Mouse (Mus musculus) kidney, embryonic 16.5 days (tissue): Measurements from ENCODE around the gene Slc2a6. TPM values are rescaled to one million over a fixed set of nuclear protein-coding genes. Genes with fewer than 3 reads are reported as not detected.

Experiments
- ATAC-seq: fragments of 200-750 bp; cut with Nextera tagmentation; 2 replicates; pipeline ENCODE4 v1.8.0; 2017; ENCODE audit warnings: moderate TSS enrichment; ENCODE audit not compliant: low FRiP score, low TSS enrichment
- H3K27ac ChIP-seq: fragments of 300-500 bp; sonication (generic); 2 replicates; pipeline ENCODE4 v1.5.1; 2014; ENCODE audit warnings: low read length
- H3K27me3 ChIP-seq: fragments of 300-500 bp; sonication (generic); 2 replicates; pipeline ENCODE4 v1.6.1; 2014; ENCODE audit warnings: low read length, control low read depth, mixed read lengths; ENCODE audit not compliant: insufficient read depth
- H3K36me3 ChIP-seq: fragments of 300-500 bp; sonication (generic); 2 replicates; pipeline ENCODE4 v1.6.1; 2014; ENCODE audit warnings: low read length, control low read depth, mixed read lengths; ENCODE audit not compliant: insufficient read depth
- H3K4me1 ChIP-seq: fragments of 300-500 bp; sonication (generic); 2 replicates; pipeline ENCODE4 v1.6.1; 2014; ENCODE audit warnings: low read length, control low read depth, mixed read lengths; ENCODE audit not compliant: insufficient read depth
- H3K4me2 ChIP-seq: fragments of 300-500 bp; sonication (generic); replicated peaks from 2 replicates; pipeline ENCODE4 v1.6.1; 2014; ENCODE audit warnings: low read depth, low read length
- H3K4me3 ChIP-seq: fragments of 300-500 bp; sonication (generic); 2 replicates; pipeline ENCODE4 v1.5.1; 2014; ENCODE audit warnings: mild to moderate bottlenecking, low read length
- H3K9ac ChIP-seq: fragments of 300-500 bp; sonication (generic); replicated peaks from 2 replicates; pipeline ENCODE4 v1.6.1; 2014; ENCODE audit warnings: low read length
- H3K9me3 ChIP-seq: fragments of 300-500 bp; sonication (generic); 2 replicates; pipeline ENCODE4 v1.6.1; 2016; ENCODE audit warnings: low read length, control low read depth
- WGBS: fragments of 180-500 bp; shearing (Covaris S2); extraction: QIAGEN DNeasy Blood & Tissue Kit; methylation state at CpG from one replicate; pipeline ENCODE4 v1.1.7; 2014; 5-methylcytosine and 5-hydroxymethylcytosine counted together
- polyA plus RNA-seq: library from polyadenylated mRNA; unstranded; fragments of >200 nt; fragmentation: Nextera tagmentation; extraction: Ambion mirVana; gene quantifications from 2 replicates; pipeline ENCODE4 v1.2.1, GENCODE M21; 2015

The Slc2a6 gene
- polyA plus RNA-seq, 1 experiment from 2014 or later = 0.84 TPM

GRCm38 (mm10) chr2:26984179-26984578 is 43.6 kb downstream of the Slc2a6 start:
- Histone ChIP-seq H3K4me1 (no peaks in the 10 kb centered on the region), H3K4me3 (no peak overlapping the region), H3K9me3 (no peaks in the 10 kb centered on the region), H3K9ac (no peak overlapping the region), H3K27me3 (no peaks in the 10 kb centered on the region), H3K4me2 (no peak overlapping the region), H3K36me3 (no peaks in the 10 kb centered on the region), H3K27ac (no peak overlapping the region)
- ATAC-seq = no peak
- 80% methylated on average over 2 of the region's 2 CpGs for WGBS

- H3K4me1 ChIP-seq = no peaks in the 10 kb centered on the region
- no peak overlapping the region for H3K9ac ChIP-seq
- no peak overlapping the region for H3K4me3 ChIP-seq
- H3K27me3 ChIP-seq = no peaks in the 10 kb centered on the region
- no peak overlapping the region for H3K27ac ChIP-seq
- H3K9me3 ChIP-seq = no peaks in the 10 kb centered on the region
- ATAC-seq = no peak
- 75% methylated on average over 1 of the region's 1 CpGs for WGBS
- H3K36me3 ChIP-seq = no peaks in the 10 kb centered on the region
- H3K4me2 ChIP-seq = no peak overlapping the region
Observed at GRCm38 (mm10) chr2:26980361-26980760, 47.4 kb downstream of the Slc2a6 start.

GRCm38 (mm10) chr2:26973960-26974359 is 53.8 kb downstream of the Slc2a6 start:
- no peak for ATAC-seq
- Histone ChIP-seq H3K27ac (no peak overlapping the region), H3K36me3 (no peaks in the 10 kb centered on the region), H3K9ac (no peak overlapping the region), H3K4me1 (no peaks in the 10 kb centered on the region), H3K4me3 (no peak overlapping the region), H3K4me2 (no peak overlapping the region), H3K27me3 (no peaks in the 10 kb centered on the region), H3K9me3 (no peaks in the 10 kb centered on the region)
- 38% methylated on average over 4 of the region's 4 CpGs for WGBS

- Histone ChIP-seq H3K27ac (no peak within 1 kb of the TSS), H3K4me1 (no peaks in the 10 kb centered on the region), H3K9me3 (no peaks in the 10 kb centered on the region), H3K27me3 (no peaks in the 10 kb centered on the region), H3K36me3 (no peaks in the 10 kb centered on the region), H3K4me3 (no peak within 1 kb of the TSS), H3K9ac (no peak within 1 kb of the TSS), H3K4me2 (peak within 1 kb of the TSS; percentile 21; the same call in 1 of the 2 replicates)
- WGBS = 77% methylated on average over 3 of the region's 3 CpGs
- no peak for ATAC-seq
Observed at GRCm38 (mm10) chr2:26973116-26973515, 54.7 kb downstream of the Slc2a6 start, which contains the start of gene Adamts13. Adamts13 (plus strand) TSS chr2:26973416.

Other genes starting within 250 kb of the Slc2a6 start
- not detected in 2 replicates for gene Abo, start 163.0 kb downstream of the Slc2a6 start, polyA plus RNA-seq
- gene Surf6, start 125.1 kb downstream of the Slc2a6 start, polyA plus RNA-seq = 34.2 and 34.7 TPM in 2 replicates
- gene Med22, start 117.3 kb downstream of the Slc2a6 start, polyA plus RNA-seq = 62.6 and 62.9 TPM in 2 replicates
- gene Rpl7a, start 117.2 kb downstream of the Slc2a6 start, polyA plus RNA-seq = 574 and 624 TPM in 2 replicates
- 46.6 and 52.2 TPM in 2 replicates for gene Surf2, start 111.6 kb downstream of the Slc2a6 start, polyA plus RNA-seq
- 61.0 and 63.9 TPM in 2 replicates for gene Surf1, start 111.5 kb downstream of the Slc2a6 start, polyA plus RNA-seq
- 240 and 248 TPM in 2 replicates for gene Surf4, start 94.1 kb downstream of the Slc2a6 start, polyA plus RNA-seq
- 0.07 and 0.10 TPM in 2 replicates for gene Stkld1, start 94.0 kb downstream of the Slc2a6 start, polyA plus RNA-seq
- gene Rexo4, start 63.6 kb downstream of the Slc2a6 start, polyA plus RNA-seq = 51.6 and 52.6 TPM in 2 replicates
- gene Adamts13, start 54.6 kb downstream of the Slc2a6 start, polyA plus RNA-seq = not detected in 2 replicates
- gene Cacfd1, start 18.1 kb downstream of the Slc2a6 start, polyA plus RNA-seq = 70.2 and 70.3 TPM in 2 replicates
- 1.5 and 1.6 TPM in 2 replicates for gene Mymk, start 44.2 kb upstream of the Slc2a6 start, polyA plus RNA-seq
- gene Adamtsl2, start 51.4 kb upstream of the Slc2a6 start, polyA plus RNA-seq = 1.6 and 2.0 TPM in 2 replicates
- gene Fam163b, start 114.5 kb upstream of the Slc2a6 start, polyA plus RNA-seq = 0.08 and 0.14 TPM in 2 replicates
- 3.0 and 7.1 TPM in 2 replicates for gene Dbh, start 137.2 kb upstream of the Slc2a6 start, polyA plus RNA-seq
- gene Sardh, start 220.3 kb upstream of the Slc2a6 start, polyA plus RNA-seq = 64.7 and 71.3 TPM in 2 replicates